Mouse (Mus musculus): ENCODE data around the gene Mrps18c. TPM values are rescaled to one million over a fixed set of nuclear protein-coding genes. Genes with fewer than 3 reads are reported as not detected.

The Mrps18c gene
- polyA plus RNA-seq, 1 experiment = not detected

DNA sequence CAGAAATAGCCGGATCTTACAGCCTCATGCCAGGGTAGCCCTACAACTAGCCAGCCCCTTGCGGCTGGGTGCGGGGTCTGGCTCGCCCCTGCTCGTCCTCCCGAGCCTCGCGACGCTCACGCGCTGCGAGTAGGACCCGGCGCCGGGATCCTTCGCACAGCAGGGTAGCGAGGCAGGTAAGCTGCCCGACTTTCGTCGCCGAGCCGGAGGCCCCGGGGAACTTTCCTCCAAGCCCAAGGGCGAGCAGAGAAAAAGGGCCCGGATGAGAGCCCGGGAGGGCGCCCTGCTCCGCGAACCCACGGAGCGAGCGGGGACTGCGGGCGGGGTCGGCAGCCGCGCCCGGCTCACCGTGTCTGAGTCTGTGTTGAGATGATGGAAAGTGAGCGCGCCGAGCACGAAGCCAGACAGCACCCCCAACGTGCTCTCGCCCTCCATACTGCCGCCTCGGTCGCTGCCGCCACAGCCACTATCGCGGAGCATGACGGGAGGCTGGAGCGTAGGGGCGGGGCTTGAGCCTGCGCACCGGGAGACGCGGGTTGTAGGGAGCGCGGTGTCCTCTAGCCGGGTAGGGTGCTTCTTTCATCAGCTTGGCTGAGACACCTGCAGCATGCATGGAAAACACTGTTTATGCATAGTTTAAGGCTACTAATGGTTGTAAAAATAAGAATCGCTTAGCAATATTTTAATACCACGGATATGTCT is 22.2 kb downstream of the Mrps18c start, which contains the start of gene Abraxas1:
Gene Abraxas1 (minus strand): TSS at position 483 of the 702 bp plus-strand sequence.
- peak; percentile 71; the same call in 1 of the 2 replicates for TF ChIP-seq POLR2A (IDR thresholded peaks at IDR 0.05; ENCODE audit: insufficient read depth, low read depth, low read length)
- no peak for TF ChIP-seq CTCF (IDR thresholded peaks at IDR 0.05; ENCODE audit: insufficient read depth, low read depth, low read length)
- peak within 1 kb of the TSS; percentile 65 for H3K4me3 ChIP-seq (ENCODE audit: insufficient read depth, low read depth, low read length)
- H3K27ac ChIP-seq (ENCODE audit: insufficient read depth, low read depth, low read length) = peak within 1 kb of the TSS; percentile 16; the same call in 1 of the 2 replicates
- H3K4me1 ChIP-seq (ENCODE audit: control insufficient read depth, insufficient read depth, low read length) = no peaks in the 10 kb centered on the region
- WGBS = under 1% methylated on average over 63 of the region's 63 CpGs

GRCm38 (mm10) chr5:100821375-100821774 is 22.9 kb downstream of the Mrps18c start:
- no peaks in the 10 kb centered on the region for H3K4me1 ChIP-seq (ENCODE audit: control insufficient read depth, insufficient read depth, low read length)
- no peak for TF ChIP-seq CTCF (IDR thresholded peaks at IDR 0.05; ENCODE audit: insufficient read depth, low read depth, low read length)
- no peak for TF ChIP-seq POLR2A (IDR thresholded peaks at IDR 0.05; ENCODE audit: insufficient read depth, low read depth, low read length)
- 79% methylated on average over 8 of the region's 8 CpGs for WGBS
- H3K4me3 ChIP-seq (ENCODE audit: insufficient read depth, low read depth, low read length) = no peak overlapping the region
- no peak overlapping the region for H3K27ac ChIP-seq (ENCODE audit: insufficient read depth, low read depth, low read length)

DNA sequence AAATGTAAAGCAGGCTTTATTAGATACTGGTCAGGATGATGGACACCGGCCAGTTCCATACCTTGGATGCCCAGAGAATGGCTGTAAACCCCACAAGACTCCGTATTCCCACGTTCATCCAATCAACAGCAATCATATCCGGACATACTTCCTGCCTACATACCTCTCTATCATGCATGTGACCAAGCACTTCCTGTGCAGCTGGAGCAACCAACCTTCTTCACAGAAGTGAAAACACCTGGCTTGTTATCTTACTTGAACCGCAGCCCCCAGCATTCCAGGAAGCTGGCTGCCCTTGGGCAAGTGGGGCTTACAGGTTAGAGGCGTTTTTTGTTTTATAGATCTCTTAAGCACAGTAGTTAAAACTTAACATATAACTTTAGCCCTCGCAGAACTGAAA is 24.4 kb downstream of the Mrps18c start:
- WGBS = 89% methylated on average over 7 of the region's 7 CpGs
- Histone ChIP-seq H3K4me1 (ENCODE audit: control insufficient read depth, insufficient read depth, low read length) (no peaks in the 10 kb centered on the region), H3K27ac (ENCODE audit: insufficient read depth, low read depth, low read length) (no peak overlapping the region), H3K4me3 (ENCODE audit: insufficient read depth, low read depth, low read length) (no peak overlapping the region)
- TF ChIP-seq CTCF (IDR thresholded peaks at IDR 0.05; ENCODE audit: insufficient read depth, low read depth, low read length) = no peak

- Histone ChIP-seq H3K4me3 (ENCODE audit: insufficient read depth, low read depth, low read length) (no peak overlapping the region), H3K4me1 (ENCODE audit: control insufficient read depth, insufficient read depth, low read length) (no peaks in the 10 kb centered on the region), H3K27ac (ENCODE audit: insufficient read depth, low read depth, low read length) (no peak overlapping the region)
- TF ChIP-seq CTCF (IDR thresholded peaks at IDR 0.05; ENCODE audit: insufficient read depth, low read depth, low read length) = no peak
- TF ChIP-seq POLR2A (IDR thresholded peaks at IDR 0.05; ENCODE audit: insufficient read depth, low read depth, low read length) = no peak
- 27% methylated on average over 2 of the region's 2 CpGs for WGBS
Observed at GRCm38 (mm10) chr5:100825975-100826374, 27.5 kb downstream of the Mrps18c start.

DNA sequence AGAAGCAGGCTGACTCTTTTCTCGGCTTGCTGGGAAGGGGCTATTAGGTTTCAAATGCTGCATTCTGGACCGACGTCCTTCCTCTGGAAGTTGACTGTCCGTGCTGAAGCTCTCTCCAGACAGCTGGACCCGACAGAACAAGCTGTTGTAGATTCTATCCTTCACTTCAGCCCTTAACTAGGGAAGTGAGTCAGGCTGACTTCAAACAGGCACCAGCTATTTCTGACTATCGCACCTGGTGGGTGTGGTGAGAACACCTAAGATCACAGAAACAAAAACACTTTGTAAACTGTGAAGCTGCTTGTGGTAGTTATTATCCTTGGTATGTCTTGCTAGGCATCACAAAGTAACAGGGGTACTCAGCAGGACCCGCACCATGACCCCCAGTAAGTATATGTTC is 28.1 kb downstream of the Mrps18c start:
- 76% methylated on average over 7 of the region's 7 CpGs for WGBS
- TF ChIP-seq POLR2A (IDR thresholded peaks at IDR 0.05; ENCODE audit: insufficient read depth, low read depth, low read length) = no peak
- no peak for TF ChIP-seq CTCF (IDR thresholded peaks at IDR 0.05; ENCODE audit: insufficient read depth, low read depth, low read length)
- no peaks in the 10 kb centered on the region for H3K4me1 ChIP-seq (ENCODE audit: control insufficient read depth, insufficient read depth, low read length)
- no peak overlapping the region for H3K27ac ChIP-seq (ENCODE audit: insufficient read depth, low read depth, low read length)
- no peak overlapping the region for H3K4me3 ChIP-seq (ENCODE audit: insufficient read depth, low read depth, low read length)

DNA sequence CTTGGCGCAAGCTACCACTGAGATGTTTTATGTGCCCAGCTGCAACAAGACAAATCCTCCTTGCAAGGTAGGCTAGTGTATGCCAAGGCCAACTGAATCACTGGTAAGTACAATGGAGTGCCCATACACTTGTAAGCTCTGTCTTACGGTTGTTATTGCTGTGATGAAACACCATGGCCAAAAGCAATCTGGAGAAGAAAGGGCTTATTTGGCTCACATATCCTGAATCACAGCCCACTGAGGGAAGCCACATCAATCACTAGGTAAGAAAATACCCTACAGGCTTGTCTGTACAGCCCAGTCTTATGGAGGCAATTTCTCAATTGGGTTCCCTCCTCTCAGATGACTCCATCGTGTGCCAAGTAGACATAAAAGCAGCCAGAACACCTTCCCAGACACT is 30.3 kb downstream of the Mrps18c start:
- no peak overlapping the region for H3K27ac ChIP-seq (ENCODE audit: insufficient read depth, low read depth, low read length)
- H3K4me1 ChIP-seq (ENCODE audit: control insufficient read depth, insufficient read depth, low read length) = no peaks in the 10 kb centered on the region
- 83% methylated on average over 3 of the region's 3 CpGs for WGBS
- TF ChIP-seq CTCF (IDR thresholded peaks at IDR 0.05; ENCODE audit: insufficient read depth, low read depth, low read length) (no peak), POLR2A (IDR thresholded peaks at IDR 0.05; ENCODE audit: insufficient read depth, low read depth, low read length) (no peak)
- no peak overlapping the region for H3K4me3 ChIP-seq (ENCODE audit: insufficient read depth, low read depth, low read length)

GRCm38 (mm10) chr5:100832680-100833079 is 34.3 kb downstream of the Mrps18c start:
- no peak for TF ChIP-seq CTCF (IDR thresholded peaks at IDR 0.05; ENCODE audit: insufficient read depth, low read depth, low read length)
- no peak for TF ChIP-seq POLR2A (IDR thresholded peaks at IDR 0.05; ENCODE audit: insufficient read depth, low read depth, low read length)
- WGBS = 93% methylated on average over 3 of the region's 3 CpGs
- Histone ChIP-seq H3K4me1 (ENCODE audit: control insufficient read depth, insufficient read depth, low read length) (no peaks in the 10 kb centered on the region), H3K4me3 (ENCODE audit: insufficient read depth, low read depth, low read length) (no peak overlapping the region), H3K27ac (ENCODE audit: insufficient read depth, low read depth, low read length) (no peak overlapping the region)

- Histone ChIP-seq H3K4me1 (ENCODE audit: control insufficient read depth, insufficient read depth, low read length) (no peaks in the 10 kb centered on the region), H3K4me3 (ENCODE audit: insufficient read depth, low read depth, low read length) (no peak overlapping the region), H3K27ac (ENCODE audit: insufficient read depth, low read depth, low read length) (no peak overlapping the region)
- TF ChIP-seq CTCF (IDR thresholded peaks at IDR 0.05; ENCODE audit: insufficient read depth, low read depth, low read length) (no peak), POLR2A (IDR thresholded peaks at IDR 0.05; ENCODE audit: insufficient read depth, low read depth, low read length) (no peak)
- 88% methylated on average over 2 of the region's 2 CpGs for WGBS
Observed at GRCm38 (mm10) chr5:100833841-100834240, 35.4 kb downstream of the Mrps18c start.

DNA sequence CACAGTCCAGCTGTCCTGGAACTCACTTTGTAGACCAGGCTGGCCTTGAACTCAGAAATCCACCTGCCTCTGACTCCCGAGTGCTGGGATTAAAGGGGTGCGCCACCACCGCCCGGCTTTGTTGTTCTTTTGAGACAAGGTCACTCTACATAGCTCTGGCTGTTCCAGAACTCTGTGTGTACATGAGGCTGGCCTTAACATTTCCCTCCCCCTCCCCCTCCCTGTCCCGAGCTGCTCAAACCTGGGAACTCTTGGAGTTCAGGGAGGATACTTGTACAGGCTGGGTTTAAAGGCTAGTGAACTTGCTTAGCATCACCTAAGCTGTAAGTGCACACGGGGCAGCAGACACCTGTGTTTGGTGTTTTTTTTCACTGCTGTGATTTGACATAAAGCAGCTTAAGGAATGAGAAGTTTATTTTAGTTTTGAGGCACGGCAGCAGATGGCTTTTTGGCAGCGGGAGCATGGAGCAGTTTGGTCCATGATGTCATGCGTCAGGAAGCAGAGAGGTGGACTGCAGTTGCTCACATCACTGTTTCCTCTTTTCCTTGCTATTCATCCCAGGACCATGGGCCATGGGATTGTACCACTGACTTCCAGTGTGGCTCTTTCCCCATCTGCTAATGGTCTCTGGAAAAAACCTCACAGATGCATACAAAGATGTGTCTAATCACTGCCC is 37.6 kb downstream of the Mrps18c start:
- TF ChIP-seq POLR2A (IDR thresholded peaks at IDR 0.05; ENCODE audit: insufficient read depth, low read depth, low read length) (no peak), CTCF (IDR thresholded peaks at IDR 0.05; ENCODE audit: insufficient read depth, low read depth, low read length) (no peak)
- WGBS = 74% methylated on average over 9 of the region's 9 CpGs
- no peak overlapping the region for H3K27ac ChIP-seq (ENCODE audit: insufficient read depth, low read depth, low read length)

More for the DNA sequence above, 37.6 kb downstream of the Mrps18c start:
- Histone ChIP-seq H3K4me3 (ENCODE audit: insufficient read depth, low read depth, low read length) (no peak overlapping the region), H3K4me1 (ENCODE audit: control insufficient read depth, insufficient read depth, low read length) (no peaks in the 10 kb centered on the region)

Data from olfactory bulb, adult 2 months (tissue).